Mouse (Mus musculus) small intestine, adult 2 months (tissue): ENCODE measurements around the gene Pde9a. TPM values are rescaled to one million over a fixed set of nuclear protein-coding genes. Genes with fewer than 3 reads are reported as not detected.

Experiments used
- H3K27ac ChIP-seq: fragments of 200-500 bp; 2 replicates; pipeline ENCODE4 v1.5.1; 2012; ENCODE audit warnings: low read depth, low read length, control low read depth, inconsistent platforms; ENCODE audit not compliant: insufficient read depth
- H3K27me3 ChIP-seq: fragments of 200-500 bp; 2 replicates; pipeline ENCODE4 v1.6.1; 2012; ENCODE audit warnings: mild to moderate bottlenecking, moderate library complexity, low read length, inconsistent platforms; ENCODE audit not compliant: control insufficient read depth, insufficient read depth
- H3K36me3 ChIP-seq: fragments of 200-500 bp; 2 replicates; pipeline ENCODE4 v1.6.1; 2012; ENCODE audit warnings: mild to moderate bottlenecking, low read length, control low read depth, inconsistent platforms; ENCODE audit not compliant: control insufficient read depth, insufficient read depth
- H3K4me1 ChIP-seq: fragments of 200-500 bp; 2 replicates; pipeline ENCODE4 v1.6.1; 2012; ENCODE audit warnings: low read length, inconsistent platforms, mixed read lengths; ENCODE audit not compliant: control insufficient read depth, insufficient read depth, insufficient read length
- H3K4me3 ChIP-seq: fragments of 200-500 bp; 2 replicates; pipeline ENCODE4 v1.5.1; 2012; ENCODE audit warnings: low read depth, mild to moderate bottlenecking, control low read depth, inconsistent platforms, low read length, moderate library complexity
- CTCF ChIP-seq: fragments of 200-500 bp; IDR thresholded peaks from 2 replicates; pipeline ENCODE4 v1.5.1; 2012; ENCODE audit warnings: low read depth, mild to moderate bottlenecking, control low read depth, inconsistent platforms, low read length, moderate library complexity, mixed read lengths; ENCODE audit not compliant: insufficient replicate concordance, insufficient read length; ENCODE audit errors: extremely low read depth
- POLR2A ChIP-seq: fragments of 200-500 bp; IDR thresholded peaks from 2 replicates; pipeline ENCODE4 v1.6.1; 2012; ENCODE audit warnings: low read depth, mild to moderate bottlenecking, control low read depth, inconsistent platforms, low read length, moderate library complexity
- WGBS: fragments of 180-500 bp; shearing (Covaris S2); methylation state at CpG from one replicate; pipeline ENCODE4 v1.1.7; 2018; 5-methylcytosine and 5-hydroxymethylcytosine counted together
- polyA plus RNA-seq: library from polyadenylated mRNA; depleted of rRNA; stranded (reverse); fragments of >200 nt; gene quantifications from 2 replicates; pipeline ENCODE4 v1.2.3, GENCODE M21; 2012

Gene Pde9a
- polyA plus RNA-seq, 1 experiment, result 394 TPM

GRCm38 (mm10) chr17:31466854-31467253 lies 80.8 kb downstream of the Pde9a start:
- H3K27me3 ChIP-seq, result no peaks in the 10 kb centered on the region
- no peak overlapping the region for H3K4me3 ChIP-seq
- no peaks in the 10 kb centered on the region for H3K4me1 ChIP-seq
- 94% methylated on average over 3 of the region's 3 CpGs for WGBS
- peaks cover 60% of the 10 kb centered on the region for H3K36me3 ChIP-seq
- H3K27ac ChIP-seq, result no peak overlapping the region
- peak; percentile 57; the same call in 1 of the 2 replicates for TF ChIP-seq CTCF
- no peak for TF ChIP-seq POLR2A

- no peaks in the 10 kb centered on the region for H3K4me1 ChIP-seq
- H3K27ac ChIP-seq, result no peak overlapping the region
- H3K4me3 ChIP-seq, result no peak overlapping the region
- peaks cover 63% of the 10 kb centered on the region for H3K36me3 ChIP-seq
- no peaks in the 10 kb centered on the region for H3K27me3 ChIP-seq
- no peak for TF ChIP-seq CTCF
- no peak for TF ChIP-seq POLR2A
- WGBS, result 74% methylated on average over 5 of the region's 5 CpGs
Measured at GRCm38 (mm10) chr17:31468496-31468895, 82.5 kb downstream of the Pde9a start.

- Histone ChIP-seq H3K4me1 (no peaks in the 10 kb centered on the region), H3K27ac (no peak overlapping the region), H3K36me3 (peaks cover 79% of the 10 kb centered on the region), H3K27me3 (no peaks in the 10 kb centered on the region), H3K4me3 (no peak overlapping the region)
- TF ChIP-seq CTCF, result no peak
- TF ChIP-seq POLR2A, result no peak
- 91% methylated on average over 5 of the region's 5 CpGs for WGBS
Measured at GRCm38 (mm10) chr17:31470766-31471418, 84.9 kb downstream of the Pde9a start.

GRCm38 (mm10) chr17:31474388-31474787 lies 88.4 kb downstream of the Pde9a start:
- H3K4me1 ChIP-seq, result peaks cover 4% of the 10 kb centered on the region
- H3K36me3 ChIP-seq, result peaks cover 65% of the 10 kb centered on the region
- 66% methylated on average over 6 of the region's 6 CpGs for WGBS
- no peak overlapping the region for H3K27ac ChIP-seq
- H3K27me3 ChIP-seq, result no peaks in the 10 kb centered on the region
- TF ChIP-seq POLR2A, result no peak
- TF ChIP-seq CTCF, result no peak
- H3K4me3 ChIP-seq, result no peak overlapping the region

GRCm38 (mm10) chr17:31478606-31479005 lies 92.6 kb downstream of the Pde9a start:
- Histone ChIP-seq H3K27ac (no peak overlapping the region), H3K27me3 (no peaks in the 10 kb centered on the region), H3K4me1 (peaks cover 11% of the 10 kb centered on the region), H3K4me3 (no peak overlapping the region), H3K36me3 (peaks cover 30% of the 10 kb centered on the region)
- 50% methylated on average over 7 of the region's 7 CpGs for WGBS
- no peak for TF ChIP-seq POLR2A
- TF ChIP-seq CTCF, result no peak

GRCm38 (mm10) chr17:31479108-31479844 lies 93.3 kb downstream of the Pde9a start:
- WGBS, result 21% methylated on average over 11 of the region's 11 CpGs
- H3K36me3 ChIP-seq, result peaks cover 23% of the 10 kb centered on the region
- no peak for TF ChIP-seq CTCF
- peak; percentile 21; the same call in 1 of the 2 replicates for TF ChIP-seq POLR2A
- H3K27ac ChIP-seq, result no peak overlapping the region
- no peaks in the 10 kb centered on the region for H3K27me3 ChIP-seq
- no peak overlapping the region for H3K4me3 ChIP-seq
- peaks cover 11% of the 10 kb centered on the region for H3K4me1 ChIP-seq

GRCm38 (mm10) chr17:31486616-31487198 lies 100.7 kb downstream of the Pde9a start:
- Histone ChIP-seq H3K4me3 (no peak overlapping the region), H3K36me3 (no peaks in the 10 kb centered on the region), H3K27ac (no peak overlapping the region), H3K27me3 (no peaks in the 10 kb centered on the region), H3K4me1 (peaks cover 9% of the 10 kb centered on the region; the same call in 1 of the 2 replicates)
- no peak for TF ChIP-seq CTCF
- TF ChIP-seq POLR2A, result no peak
- WGBS, result 77% methylated on average over 10 of the region's 10 CpGs
